Mouse (Mus musculus): Measurements from ENCODE around the gene Mef2b. TPM values are rescaled to one million over a fixed set of nuclear protein-coding genes. Genes with fewer than 3 reads are reported as not detected.

Mef2b gene
- polyA plus RNA-seq, 1 experiment from 2014 or later = 0.10 TPM

DNA sequence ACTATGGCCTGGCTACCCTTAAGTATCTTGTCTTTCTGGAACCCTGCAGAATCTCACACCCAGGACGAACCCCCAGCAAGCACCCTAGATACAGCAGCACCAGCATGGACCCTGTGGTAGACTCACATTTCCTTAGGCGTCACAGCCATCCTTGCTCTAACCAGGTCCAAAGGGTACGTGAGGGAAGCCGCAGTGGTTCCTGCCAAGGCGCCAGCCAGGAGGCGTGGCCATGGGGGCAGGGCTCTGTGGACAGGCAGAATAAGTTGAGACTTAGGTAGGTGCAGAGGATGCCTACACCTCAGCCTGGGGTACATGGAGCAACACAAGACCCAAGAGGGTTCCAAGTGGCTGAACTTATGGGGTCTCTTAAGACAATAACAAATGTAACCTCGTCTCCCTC, 49.2 kb downstream of the Mef2b start:
- H3K27ac ChIP-seq (replicated peaks) = no peak overlapping the region
- H3K36me3 ChIP-seq (ENCODE audit: control insufficient read depth, insufficient read depth, low read length) = 0 out of 2 replicates have a peak, but pooled peaks cover 3% of the 10 kb centered on the region
- no peaks in the 10 kb centered on the region for H3K27me3 ChIP-seq (ENCODE audit: control insufficient read depth, insufficient read depth, low read length)
- TF ChIP-seq EP300 (optimal IDR thresholded peaks at IDR 0.05) (no peak), CTCF (IDR thresholded peaks at IDR 0.05; ENCODE audit: low read depth) (no peak)
- DNase-seq (ENCODE audit: low spot score) (peak; percentile 83), ATAC-seq (ENCODE audit: low FRiP score, low TSS enrichment) (peak; percentile 71)
- H3K9me3 ChIP-seq (ENCODE audit: control insufficient read depth, low read length) = no peaks in the 10 kb centered on the region
- H3K4me1 ChIP-seq (replicated peaks; ENCODE audit: control insufficient read depth, insufficient read depth) = no peaks in the 10 kb centered on the region
- 67% methylated on average over 7 of the region's 7 CpGs for WGBS
- no peak overlapping the region for H3K4me3 ChIP-seq (ENCODE audit: low read depth, low read length)
- no peak overlapping the region for H3K9ac ChIP-seq (ENCODE audit: low read length)
- H3K4me2 ChIP-seq (replicated peaks; ENCODE audit: low read depth) = no peak overlapping the region

DNA sequence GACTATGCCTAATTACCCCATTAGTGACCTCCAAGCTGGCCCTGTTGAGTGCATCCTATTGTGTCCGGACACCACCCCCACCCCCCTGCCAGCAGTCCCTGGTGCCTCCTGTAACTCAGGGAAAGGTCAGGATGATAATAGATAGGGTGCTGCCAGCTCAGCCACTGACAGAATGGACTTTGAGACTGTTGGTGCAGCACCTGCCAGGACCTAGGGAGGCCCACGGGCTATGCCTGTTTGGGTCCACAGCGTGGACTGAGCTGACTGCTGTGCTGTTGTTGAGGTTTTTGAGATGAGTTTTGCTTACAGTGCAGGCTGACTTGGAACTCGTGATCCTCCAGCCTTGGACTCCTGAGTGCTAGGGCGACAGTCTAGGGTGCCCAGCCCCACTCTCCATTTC, 53.7 kb downstream of the Mef2b start:
- Histone ChIP-seq H3K4me3 (ENCODE audit: low read depth, low read length) (no peak overlapping the region), H3K4me1 (replicated peaks; ENCODE audit: control insufficient read depth, insufficient read depth) (no peaks in the 10 kb centered on the region), H3K27me3 (ENCODE audit: control insufficient read depth, insufficient read depth, low read length) (no peaks in the 10 kb centered on the region), H3K9me3 (ENCODE audit: control insufficient read depth, low read length) (no peaks in the 10 kb centered on the region), H3K4me2 (replicated peaks; ENCODE audit: low read depth) (no peak overlapping the region), H3K9ac (ENCODE audit: low read length) (no peak overlapping the region), H3K27ac (replicated peaks) (no peak overlapping the region), H3K36me3 (ENCODE audit: control insufficient read depth, insufficient read depth, low read length) (0 out of 2 replicates have a peak, but pooled peaks cover 3% of the 10 kb centered on the region)
- WGBS = 65% methylated on average over 5 of the region's 5 CpGs
- ATAC-seq (ENCODE audit: low FRiP score, low TSS enrichment) = peak; percentile 54
- no peak for TF ChIP-seq CTCF (IDR thresholded peaks at IDR 0.05; ENCODE audit: low read depth)
- no peak for TF ChIP-seq EP300 (optimal IDR thresholded peaks at IDR 0.05)
- DNase-seq (ENCODE audit: low spot score) = peak; percentile 49

DNA sequence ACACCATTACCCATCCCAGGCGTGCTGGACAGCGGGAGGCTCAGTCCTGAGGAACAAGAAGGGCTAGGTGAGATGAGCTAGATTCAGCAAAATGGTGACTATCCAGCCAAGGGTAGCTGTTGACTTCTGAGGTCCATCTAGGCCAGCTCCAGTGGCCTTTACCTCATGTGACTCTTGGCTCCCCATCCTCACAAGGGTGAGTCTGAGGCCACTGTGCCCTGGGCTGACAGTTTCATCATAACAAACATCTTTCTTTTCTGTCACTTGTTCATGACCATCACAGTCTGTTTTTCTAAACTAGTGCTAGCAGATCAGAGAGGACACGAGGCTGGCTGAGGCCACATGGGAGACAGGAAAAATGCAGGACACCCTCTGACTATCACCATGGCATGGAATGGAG, 54.7 kb downstream of the Mef2b start:
- Histone ChIP-seq H3K27me3 (ENCODE audit: control insufficient read depth, insufficient read depth, low read length) (no peaks in the 10 kb centered on the region), H3K36me3 (ENCODE audit: control insufficient read depth, insufficient read depth, low read length) (0 out of 2 replicates have a peak, but pooled peaks cover 3% of the 10 kb centered on the region), H3K27ac (replicated peaks) (no peak overlapping the region), H3K4me3 (ENCODE audit: low read depth, low read length) (no peak overlapping the region), H3K4me2 (replicated peaks; ENCODE audit: low read depth) (no peak overlapping the region), H3K4me1 (replicated peaks; ENCODE audit: control insufficient read depth, insufficient read depth) (no peaks in the 10 kb centered on the region), H3K9me3 (ENCODE audit: control insufficient read depth, low read length) (no peaks in the 10 kb centered on the region), H3K9ac (ENCODE audit: low read length) (no peak overlapping the region)
- ATAC-seq (ENCODE audit: low FRiP score, low TSS enrichment) (no peak), DNase-seq (ENCODE audit: low spot score) (no peak)
- TF ChIP-seq EP300 (optimal IDR thresholded peaks at IDR 0.05) = no peak
- no peak for TF ChIP-seq CTCF (IDR thresholded peaks at IDR 0.05; ENCODE audit: low read depth)
- whole genome bisulfite sequencing = 72% methylated on average over 3 of the region's 3 CpGs

DNA sequence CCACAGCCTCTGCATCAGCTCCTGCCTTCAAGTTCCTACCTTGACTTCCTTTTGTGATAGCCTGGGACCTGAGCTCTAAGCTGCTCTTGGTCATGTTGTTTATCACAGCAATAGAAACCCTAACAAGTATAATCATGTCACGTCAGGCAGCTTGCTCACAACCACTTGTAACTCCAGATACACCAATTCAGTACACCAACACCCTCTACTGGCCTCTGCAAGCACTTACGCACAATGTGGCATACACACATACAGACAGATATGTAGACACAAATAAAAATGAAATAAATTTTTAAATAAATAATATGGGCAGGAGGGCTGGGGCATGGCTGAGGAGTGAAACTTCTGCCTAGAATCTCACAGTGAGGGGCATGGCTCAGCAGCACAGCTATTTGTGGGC, 56.3 kb downstream of the Mef2b start:
- 77% methylated on average over 2 of the region's 2 CpGs for WGBS

DNA sequence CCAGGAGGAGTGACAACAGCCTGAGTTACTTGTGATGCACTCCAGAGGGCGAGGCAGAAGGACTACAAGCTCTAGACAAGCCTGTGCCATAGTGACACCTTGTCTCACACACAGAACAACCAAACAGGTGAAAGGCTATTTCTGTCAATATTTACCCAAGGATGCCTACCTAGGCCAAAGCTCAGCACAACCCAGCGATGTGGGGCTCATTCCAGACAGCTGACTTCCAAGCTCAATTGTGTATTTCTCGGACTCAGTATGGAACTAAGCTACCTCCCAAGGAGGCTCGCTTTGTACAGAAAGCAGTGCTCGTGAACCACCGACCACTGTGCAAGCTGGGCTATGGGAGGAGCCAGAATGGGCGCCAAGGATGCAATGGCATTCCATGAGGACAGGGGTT, 58.1 kb downstream of the Mef2b start:
- no peaks in the 10 kb centered on the region for H3K27me3 ChIP-seq (ENCODE audit: control insufficient read depth, insufficient read depth, low read length)
- H3K4me3 ChIP-seq (ENCODE audit: low read depth, low read length) = no peak overlapping the region
- H3K9me3 ChIP-seq (ENCODE audit: control insufficient read depth, low read length) = no peaks in the 10 kb centered on the region
- H3K9ac ChIP-seq (ENCODE audit: low read length) = no peak overlapping the region
- no peaks in the 10 kb centered on the region for H3K4me1 ChIP-seq (replicated peaks; ENCODE audit: control insufficient read depth, insufficient read depth)
- TF ChIP-seq EP300 (optimal IDR thresholded peaks at IDR 0.05) = no peak
- TF ChIP-seq CTCF (IDR thresholded peaks at IDR 0.05; ENCODE audit: low read depth) = peak; percentile 24; the same call in 1 of the 2 replicates
- no peak for DNase-seq (ENCODE audit: low spot score)
- no peak overlapping the region for H3K27ac ChIP-seq (replicated peaks)
- H3K36me3 ChIP-seq (ENCODE audit: control insufficient read depth, insufficient read depth, low read length) = no peaks in the 10 kb centered on the region
- no peak overlapping the region for H3K4me2 ChIP-seq (replicated peaks; ENCODE audit: low read depth)
- ATAC-seq (ENCODE audit: low FRiP score, low TSS enrichment) = peak; percentile 58
- WGBS = 44% methylated on average over 7 of the region's 7 CpGs

More for the DNA sequence above, 56.3 kb downstream of the Mef2b start:
- ATAC-seq (ENCODE audit: low FRiP score, low TSS enrichment) (no peak), DNase-seq (ENCODE audit: low spot score) (no peak)
- no peaks in the 10 kb centered on the region for H3K27me3 ChIP-seq (ENCODE audit: control insufficient read depth, insufficient read depth, low read length)
- H3K9me3 ChIP-seq (ENCODE audit: control insufficient read depth, low read length) = no peaks in the 10 kb centered on the region
- H3K36me3 ChIP-seq (ENCODE audit: control insufficient read depth, insufficient read depth, low read length) = 0 out of 2 replicates have a peak, but pooled peaks cover 3% of the 10 kb centered on the region
- H3K27ac ChIP-seq (replicated peaks) = no peak overlapping the region
- no peaks in the 10 kb centered on the region for H3K4me1 ChIP-seq (replicated peaks; ENCODE audit: control insufficient read depth, insufficient read depth)
- H3K4me2 ChIP-seq (replicated peaks; ENCODE audit: low read depth) = no peak overlapping the region
- no peak for TF ChIP-seq EP300 (optimal IDR thresholded peaks at IDR 0.05)
- TF ChIP-seq CTCF (IDR thresholded peaks at IDR 0.05; ENCODE audit: low read depth) = peak; percentile 57
- H3K9ac ChIP-seq (ENCODE audit: low read length) = no peak overlapping the region
- H3K4me3 ChIP-seq (ENCODE audit: low read depth, low read length) = no peak overlapping the region

DNA sequence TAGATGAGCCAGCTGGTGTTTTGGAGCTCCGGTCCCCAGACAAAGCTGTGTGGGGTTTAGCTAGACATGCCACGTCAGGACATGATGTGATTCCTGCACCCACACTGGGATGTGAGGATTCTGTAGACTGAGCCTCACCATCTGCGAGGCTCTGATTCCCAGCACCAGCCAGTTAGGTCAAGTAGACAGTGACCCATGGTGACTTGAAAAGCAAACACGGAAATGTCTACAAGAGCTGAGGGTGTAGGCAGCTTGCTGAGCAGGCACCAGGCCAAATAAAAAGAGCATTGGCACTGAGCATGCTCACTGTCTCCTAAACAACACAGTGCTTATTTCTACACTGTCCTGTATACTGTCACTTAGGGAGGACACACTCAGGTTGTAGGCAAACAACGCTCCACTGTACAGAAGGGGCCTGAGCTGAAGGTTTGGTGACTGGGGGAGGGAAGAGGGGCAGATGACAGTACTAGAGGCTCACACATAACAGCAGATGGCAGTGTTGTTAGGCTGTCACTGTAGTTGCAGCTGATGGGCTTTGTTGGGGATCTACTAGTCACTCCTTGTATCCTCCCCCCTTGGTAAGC, 60.7 kb downstream of the Mef2b start:
- Histone ChIP-seq H3K4me3 (ENCODE audit: low read depth, low read length) (no peak overlapping the region), H3K36me3 (ENCODE audit: control insufficient read depth, insufficient read depth, low read length) (no peaks in the 10 kb centered on the region), H3K4me2 (replicated peaks; ENCODE audit: low read depth) (no peak overlapping the region), H3K4me1 (replicated peaks; ENCODE audit: control insufficient read depth, insufficient read depth) (no peaks in the 10 kb centered on the region), H3K9me3 (ENCODE audit: control insufficient read depth, low read length) (no peaks in the 10 kb centered on the region), H3K27me3 (ENCODE audit: control insufficient read depth, insufficient read depth, low read length) (no peaks in the 10 kb centered on the region), H3K27ac (replicated peaks) (no peak overlapping the region; the same call in 1 of the 2 replicates), H3K9ac (ENCODE audit: low read length) (no peak overlapping the region)
- ATAC-seq (ENCODE audit: low FRiP score, low TSS enrichment) (peak; percentile 76), DNase-seq (ENCODE audit: low spot score) (peak; percentile 54)
- TF ChIP-seq CTCF (IDR thresholded peaks at IDR 0.05; ENCODE audit: low read depth) (peak; percentile 73), EP300 (optimal IDR thresholded peaks at IDR 0.05) (no peak)
- 45% methylated on average over 5 of the region's 5 CpGs for WGBS

Data from stomach, postnatal 0 days (tissue).